ENCODE assay signal across 14 mouse cellular contexts in the genomic region with DNA sequence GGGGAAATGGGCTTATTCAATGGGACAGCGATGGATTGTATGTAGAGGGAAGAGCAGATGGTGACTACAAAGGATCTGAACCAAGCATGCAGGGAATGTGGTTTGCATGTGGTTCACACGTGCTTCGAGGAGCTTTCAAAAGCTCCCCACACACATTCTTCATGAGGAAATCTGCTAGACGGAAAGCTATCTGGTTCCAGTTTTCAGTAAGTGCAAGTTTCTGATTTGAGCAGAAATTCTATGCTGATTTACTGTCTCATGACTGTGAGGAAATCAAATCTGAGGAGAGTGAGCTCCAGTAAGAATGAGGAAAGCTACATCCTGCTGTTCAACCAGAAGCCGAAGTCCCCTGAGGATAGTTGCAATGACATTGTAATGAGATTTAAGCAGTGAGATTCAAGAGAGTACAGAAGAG. TPM values are rescaled to one million over a fixed set of nuclear protein-coding genes. Genes with fewer than 3 reads are reported as not detected.
A peak's percentile ranks its signal among the peaks of the same experiment; 100 is the strongest.
DNase-seq lines count a peak whose midpoint lies in the region; ATAC-seq lines count a peak whose summit lies in the region.
"Had no signal": no experiment of that assay in that cellular context is flagged by ENCODE, and none has a peak within 500 bp of the region (broad histone marks: within the 10 kb centered on the region; RNA-seq: fewer than 3 reads in every experiment).

No protein-coding gene starts in this region.

- H3K4me1 ChIP-seq in hindbrain, embryonic 11.5 days (replicated peaks; ENCODE audit: control insufficient read depth, insufficient read depth, low read length), result no peaks in the 10 kb centered on the region
- H3K4me1 ChIP-seq in hindbrain, embryonic 13.5 days (replicated peaks), result no peaks in the 10 kb centered on the region; the same call in 1 of the 2 replicates
- H3K4me1 ChIP-seq in neural tube, embryonic 15.5 days, result peaks cover 6% of the 10 kb centered on the region; the same call in 1 of the 2 replicates
- no peaks in the 10 kb centered on the region for H3K4me1 ChIP-seq in limb, embryonic 10.5 days
- H3K4me1 ChIP-seq in forebrain, embryonic 15.5 days, result no peaks in the 10 kb centered on the region
- H3K4me1 ChIP-seq: lung, embryonic 15.5 days; midbrain, embryonic 12.5 days had no signal

- no peak for ATAC-seq in hindbrain, embryonic 11.5 days (ENCODE audit: low FRiP score)
- ATAC-seq in hindbrain, embryonic 13.5 days (ENCODE audit: low FRiP score), result no peak
- ATAC-seq in neural tube, embryonic 15.5 days (ENCODE audit: low FRiP score), result no peak
- no peak for ATAC-seq in forebrain, embryonic 15.5 days (replicated peaks)

- no peaks in the 10 kb centered on the region for H3K9me3 ChIP-seq in hindbrain, embryonic 11.5 days (ENCODE audit: control insufficient read depth, low read length)
- no peaks in the 10 kb centered on the region for H3K9me3 ChIP-seq in hindbrain, embryonic 13.5 days
- H3K9me3 ChIP-seq in neural tube, embryonic 15.5 days (replicated peaks), result no peaks in the 10 kb centered on the region
- no peaks in the 10 kb centered on the region for H3K9me3 ChIP-seq in limb, embryonic 10.5 days (replicated peaks)
- H3K9me3 ChIP-seq in forebrain, embryonic 15.5 days, result no peaks in the 10 kb centered on the region
- H3K9me3 ChIP-seq: lung, embryonic 15.5 days; midbrain, embryonic 12.5 days had no signal

- no peak overlapping the region for H3K4me2 ChIP-seq in hindbrain, embryonic 11.5 days (replicated peaks; ENCODE audit: low read depth, low read length)
- no peak overlapping the region for H3K4me2 ChIP-seq in hindbrain, embryonic 13.5 days
- no peak overlapping the region for H3K4me2 ChIP-seq in neural tube, embryonic 15.5 days
- no peak overlapping the region for H3K4me2 ChIP-seq in forebrain, embryonic 15.5 days (replicated peaks)
- H3K4me2 ChIP-seq: lung, embryonic 15.5 days; midbrain, embryonic 12.5 days had no signal

- no peak overlapping the region for H3K27ac ChIP-seq in hindbrain, embryonic 11.5 days (ENCODE audit: low read depth, low read length)
- no peak overlapping the region for H3K27ac ChIP-seq in hindbrain, embryonic 13.5 days
- no peak overlapping the region for H3K27ac ChIP-seq in neural tube, embryonic 15.5 days (replicated peaks)
- H3K27ac ChIP-seq in limb, embryonic 10.5 days, result no peak overlapping the region
- H3K27ac ChIP-seq in forebrain, embryonic 15.5 days (replicated peaks), result no peak overlapping the region
- H3K27ac ChIP-seq: lung, embryonic 15.5 days; midbrain, embryonic 12.5 days had no signal

- WGBS in hindbrain, embryonic 11.5 days, result 53% methylated on average over 5 of the region's 5 CpGs
- 54% methylated on average over 5 of the region's 5 CpGs for WGBS in hindbrain, embryonic 13.5 days
- 51% methylated on average over 5 of the region's 5 CpGs for WGBS in neural tube, embryonic 15.5 days
- WGBS in limb, embryonic 10.5 days, result 70% methylated on average over 5 of the region's 5 CpGs
- WGBS in forebrain, embryonic 15.5 days, result 73% methylated on average over 5 of the region's 5 CpGs

- DNase-seq in hindbrain, embryonic 11.5 days (ENCODE audit: low spot score), result peak; percentile 18
- DNase-seq in neural tube, embryonic 10.5 days (ENCODE audit: extremely low spot score, low spot score), result peak; percentile 16
- peak; percentile 40 for DNase-seq in limb, embryonic 10.5 days (ENCODE audit: low spot score)
- DNase-seq in spleen, adult 12 weeks (ENCODE audit: low spot score), result no peak
- no peak for DNase-seq in urinary bladder, postnatal 25 days (ENCODE audit: low spot score)
- DNase-seq: adrenal gland, postnatal 25 days; cerebellum, adult 11-12 months; gastrocnemius, postnatal 10 days; thymus, adult 2 months had no signal

- no peak overlapping the region for H3K9ac ChIP-seq in hindbrain, embryonic 11.5 days (ENCODE audit: low read depth, low read length)
- no peak overlapping the region for H3K9ac ChIP-seq in hindbrain, embryonic 13.5 days
- H3K9ac ChIP-seq in neural tube, embryonic 15.5 days (replicated peaks), result no peak overlapping the region
- no peak overlapping the region for H3K9ac ChIP-seq in forebrain, embryonic 15.5 days (replicated peaks)
- H3K9ac ChIP-seq: lung, embryonic 15.5 days; midbrain, embryonic 12.5 days had no signal

- no peaks in the 10 kb centered on the region for H3K27me3 ChIP-seq in hindbrain, embryonic 11.5 days (ENCODE audit: control insufficient read depth, insufficient read depth, low read length)
- no peaks in the 10 kb centered on the region for H3K27me3 ChIP-seq in hindbrain, embryonic 13.5 days
- H3K27me3 ChIP-seq in neural tube, embryonic 15.5 days (replicated peaks), result no peaks in the 10 kb centered on the region
- no peaks in the 10 kb centered on the region for H3K27me3 ChIP-seq in limb, embryonic 10.5 days (ENCODE audit: low read depth, poor library complexity, severe bottlenecking)
- H3K27me3 ChIP-seq in forebrain, embryonic 15.5 days, result no peaks in the 10 kb centered on the region
- H3K27me3 ChIP-seq: lung, embryonic 15.5 days; midbrain, embryonic 12.5 days had no signal

- no peak overlapping the region for H3K4me3 ChIP-seq in hindbrain, embryonic 11.5 days (ENCODE audit: low read depth, low read length)
- H3K4me3 ChIP-seq in hindbrain, embryonic 13.5 days, result no peak overlapping the region
- H3K4me3 ChIP-seq in neural tube, embryonic 15.5 days (replicated peaks), result no peak overlapping the region
- no peak overlapping the region for H3K4me3 ChIP-seq in limb, embryonic 10.5 days
- H3K4me3 ChIP-seq in forebrain, embryonic 15.5 days, result no peak overlapping the region
- H3K4me3 ChIP-seq: lung, embryonic 15.5 days; midbrain, embryonic 12.5 days had no signal

- H3K36me3 ChIP-seq in hindbrain, embryonic 11.5 days (ENCODE audit: control insufficient read depth, insufficient read depth, low read length), result no peaks in the 10 kb centered on the region
- no peaks in the 10 kb centered on the region for H3K36me3 ChIP-seq in hindbrain, embryonic 13.5 days
- H3K36me3 ChIP-seq in neural tube, embryonic 15.5 days, result no peaks in the 10 kb centered on the region
- H3K36me3 ChIP-seq in limb, embryonic 10.5 days, result no peaks in the 10 kb centered on the region
- H3K36me3 ChIP-seq in forebrain, embryonic 15.5 days, result no peaks in the 10 kb centered on the region
- H3K36me3 ChIP-seq: lung, embryonic 15.5 days; midbrain, embryonic 12.5 days had no signal

RNA-seq across cellular contexts. Expression of a gene that starts 39.8 kb away (rescaled TPM):
- 0.42 and 1.0 TPM in 2 replicates for polyA plus RNA-seq in hindbrain, embryonic 11.5 days (2014; fragmentation: Nextera tagmentation; extraction: Ambion mirVana)
- polyA plus RNA-seq in hindbrain, embryonic 13.5 days (2015; fragmentation: Nextera tagmentation; extraction: Ambion mirVana), result 0.23 and 0.87 TPM in 2 replicates
- 0.52 and 1.2 TPM in 2 replicates for polyA plus RNA-seq in neural tube, embryonic 15.5 days (2015; fragmentation: Nextera tagmentation; extraction: Ambion mirVana)
- polyA plus RNA-seq in limb, embryonic 10.5 days (2016; fragmentation: Nextera tagmentation; extraction: Ambion mirVana), result 0.18 and 1.2 TPM in 2 replicates
- polyA plus RNA-seq in forebrain, embryonic 15.5 days (2015; fragmentation: Nextera tagmentation; extraction: Ambion mirVana), result 0.17 and 0.67 TPM in 2 replicates

Comparison
In these comparisons a context has a peak if more than half of its experiments do, and no peak if none do; other contexts are left out.
1. DNase-seq: peak in hindbrain, embryonic 11.5 days (single experiment), neural tube, embryonic 10.5 days (single experiment) and limb, embryonic 10.5 days (single experiment); none in spleen, adult 12 weeks (single experiment) and urinary bladder, postnatal 25 days (single experiment).